Mouse (Mus musculus): ENCODE measurements at regions not wholly inside any gene's neighbourhood (a gene's known extent, or its start where the extent isn't known, plus 50 kb on each side); places are given as distances from the start of the nearest gene placed in this dataset.

DNA sequence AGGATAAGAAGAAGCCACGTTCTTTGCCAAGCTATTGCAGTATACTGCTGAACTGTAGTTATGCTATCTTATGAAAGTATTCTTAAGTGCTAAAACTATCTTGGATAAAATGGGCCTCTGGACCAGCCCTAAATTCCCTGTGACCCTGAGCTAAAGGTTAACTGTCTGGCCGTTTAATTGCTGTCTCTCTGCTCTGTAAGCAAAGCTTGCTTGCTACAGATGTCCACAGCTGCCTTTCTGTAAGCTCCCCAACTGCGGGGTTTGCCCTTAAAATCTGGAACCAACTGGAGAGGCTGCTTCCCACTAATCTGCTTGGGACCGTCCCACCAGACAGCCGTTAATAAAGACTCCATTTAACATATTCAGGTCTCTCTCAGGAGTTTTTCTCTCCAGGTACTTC is 73.2 kb upstream of the 1700021F07Rik start:
- intact Hi-C loops (cut with DNase I): no loop called here
- peak; percentile 42 to 69 for DNase-seq

DNA sequence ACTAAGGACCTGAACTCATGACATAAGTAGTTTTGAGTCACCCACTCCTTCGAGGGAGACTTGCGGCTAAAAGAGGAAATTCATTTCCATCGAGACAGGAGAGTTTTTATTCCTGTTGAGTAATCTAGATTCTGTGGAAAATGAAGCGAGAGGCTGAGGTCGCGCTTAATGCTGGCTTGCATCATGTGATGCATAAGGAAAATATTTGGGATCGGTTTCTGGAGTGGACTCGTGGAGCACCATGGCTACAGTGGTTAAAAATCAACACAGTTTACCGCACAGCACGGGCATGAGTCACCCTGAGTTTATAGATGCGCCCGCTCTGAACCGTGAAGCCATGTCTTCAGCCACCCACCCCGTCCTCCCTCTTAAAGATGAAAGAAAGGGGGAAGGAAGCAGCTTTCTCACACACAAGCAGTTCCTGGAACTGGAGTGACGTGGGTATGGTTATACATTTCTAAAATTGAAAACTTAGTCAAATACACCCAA is 70.3 kb upstream of the 1700021F07Rik start:
- no peak for DNase-seq
- intact Hi-C loops (cut with DNase I): loop anchor here (5.0 kb wide), 1 partner anchor 90 kb away; no protein-coding TSS in a partner anchor

DNA sequence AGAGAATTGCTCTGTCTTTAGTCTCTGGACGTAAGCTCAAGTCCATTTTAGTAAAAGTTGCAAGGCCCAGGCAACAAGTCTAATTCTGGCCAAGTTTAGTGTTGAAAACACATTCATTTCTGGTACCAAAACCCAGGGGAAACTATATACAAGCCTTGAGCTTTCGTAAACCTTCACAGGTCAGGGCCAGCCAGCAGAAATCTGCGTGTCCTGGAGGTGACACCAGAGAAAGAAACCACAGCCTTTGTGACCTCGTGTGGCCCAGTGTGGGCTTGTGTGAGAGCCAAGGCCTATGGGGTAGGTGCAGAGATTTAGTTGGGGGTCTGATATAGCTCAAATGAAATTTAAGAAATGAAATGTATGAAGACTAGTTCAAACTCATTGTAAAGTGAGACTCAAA is 69.6 kb upstream of the 1700021F07Rik start:
- intact Hi-C loops (cut with DNase I): loop anchor here (1.0 to 5.0 kb wide), 2 partner anchors 90 to 223 kb away; no protein-coding TSS in a partner anchor
- DNase-seq: no peak

- DNase-seq: peak; percentile 53 to 61
- intact Hi-C loops (cut with DNase I): loop anchor here (1.0 to 5.0 kb wide), 2 partner anchors 89 to 224 kb away; no protein-coding TSS in a partner anchor
These were observed 68.6 kb upstream of the 1700021F07Rik start for GRCm38 (mm10) chr2:173453569-173454405.

- intact Hi-C loops (cut with DNase I): loop anchor here (5.0 kb wide), 1 partner anchor 88 kb away; no protein-coding TSS in a partner anchor
- DNase-seq: no peak
These were observed 67.6 kb upstream of the 1700021F07Rik start for GRCm38 (mm10) chr2:173454741-173455140.

GRCm38 (mm10) chr2:173455216-173455615 is 67.2 kb upstream of the 1700021F07Rik start:
- no peak for DNase-seq
- intact Hi-C loops (cut with DNase I): no loop called here

DNA sequence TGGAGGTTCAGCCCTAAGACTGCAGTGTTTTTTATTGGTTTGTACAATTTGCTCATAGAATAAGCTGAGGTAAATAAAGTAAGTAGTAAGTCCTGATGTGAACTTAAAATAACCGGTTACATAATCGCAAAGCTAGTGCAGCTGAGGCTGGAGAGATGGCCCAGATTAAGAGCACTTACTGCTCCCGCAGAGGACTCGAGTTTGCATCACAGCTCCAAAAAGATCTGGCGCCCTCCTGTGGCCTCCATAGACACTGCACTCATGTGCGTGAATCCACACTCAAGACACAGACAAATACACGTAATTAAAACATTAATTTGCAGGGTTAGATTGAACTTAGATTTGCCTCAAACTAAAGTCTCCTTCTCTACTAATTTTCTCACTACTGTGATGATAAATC is 66.3 kb upstream of the 1700021F07Rik start:
- intact Hi-C loops (cut with DNase I): no loop called here

GRCm38 (mm10) chr2:173456924-173457623 is 65.3 kb upstream of the 1700021F07Rik start:
- DNase-seq: no peak
- intact Hi-C loops (cut with DNase I): no loop called here

More for the DNA sequence above, 66.3 kb upstream of the 1700021F07Rik start:
- DNase-seq: no peak

DNA sequence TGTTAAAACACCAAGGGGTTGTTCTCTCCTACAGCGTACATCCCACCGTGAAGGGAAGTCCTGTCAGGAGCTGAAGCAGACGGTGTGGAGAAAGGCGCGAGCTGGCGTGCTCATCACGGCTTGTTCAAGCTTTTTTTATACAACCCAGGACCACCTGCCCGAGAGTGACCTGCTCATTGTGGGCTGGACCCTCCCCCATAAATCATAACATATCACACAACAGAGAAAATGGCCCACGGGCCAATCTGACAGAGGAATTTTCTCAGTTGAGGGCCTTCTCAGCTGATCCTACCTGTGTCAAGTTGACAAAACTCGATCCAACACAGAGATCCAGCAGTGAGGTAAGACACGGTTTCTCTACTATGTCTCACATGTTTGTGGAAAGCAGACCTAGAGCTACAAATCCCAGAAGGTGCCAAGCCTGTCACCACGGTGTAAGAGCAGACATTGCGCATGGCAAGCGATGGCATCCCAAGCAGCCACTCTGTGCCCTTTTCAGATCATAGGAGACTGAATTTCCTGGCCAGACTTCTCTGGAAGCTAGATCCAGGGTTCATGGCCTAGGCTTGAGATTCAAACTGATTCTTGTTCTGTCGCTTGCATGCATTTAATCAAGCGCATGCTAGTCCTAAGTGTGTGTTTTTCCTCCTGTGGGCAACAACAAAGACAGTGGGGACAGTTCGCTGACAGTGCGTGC is 64.6 kb upstream of the 1700021F07Rik start:
- no peak for DNase-seq
- intact Hi-C loops (cut with DNase I): no loop called here

GRCm38 (mm10) chr2:173458861-173459260 is 63.5 kb upstream of the 1700021F07Rik start:
- intact Hi-C loops (cut with DNase I): no loop called here
- no peak for DNase-seq

- intact Hi-C loops (cut with DNase I): no loop called here
- no peak for DNase-seq
These were observed 59.1 kb upstream of the 1700021F07Rik start for GRCm38 (mm10) chr2:173463313-173463712.

DNA sequence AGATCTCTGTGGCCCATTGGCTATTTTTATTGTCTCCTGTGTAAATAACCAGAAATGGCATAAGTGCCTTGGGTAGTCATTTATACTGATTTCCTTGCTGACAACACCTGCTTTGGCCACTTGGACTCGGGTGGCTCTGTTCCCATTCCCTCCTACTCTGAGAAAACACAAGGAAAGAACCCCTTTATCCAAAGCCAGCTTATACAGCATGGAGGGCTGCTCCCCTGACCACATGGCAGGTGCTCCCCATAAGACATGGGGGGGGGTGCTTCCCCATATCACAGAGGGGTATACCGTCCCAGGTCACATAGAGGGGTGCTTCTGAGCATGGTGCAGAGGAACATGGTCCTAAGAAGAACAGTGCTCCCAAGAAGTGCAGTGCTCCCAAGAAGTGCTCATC is 57.8 kb upstream of the 1700021F07Rik start:
- intact Hi-C loops (cut with DNase I): no loop called here
- no peak for DNase-seq

GRCm38 (mm10) chr2:173465006-173465620 is 57.3 kb upstream of the 1700021F07Rik start:
- no peak for DNase-seq
- intact Hi-C loops (cut with DNase I): no loop called here

GRCm38 (mm10) chr2:173468136-173468535 is 54.2 kb upstream of the 1700021F07Rik start:
- intact Hi-C loops (cut with DNase I): no loop called here
- DNase-seq: no peak

DNA sequence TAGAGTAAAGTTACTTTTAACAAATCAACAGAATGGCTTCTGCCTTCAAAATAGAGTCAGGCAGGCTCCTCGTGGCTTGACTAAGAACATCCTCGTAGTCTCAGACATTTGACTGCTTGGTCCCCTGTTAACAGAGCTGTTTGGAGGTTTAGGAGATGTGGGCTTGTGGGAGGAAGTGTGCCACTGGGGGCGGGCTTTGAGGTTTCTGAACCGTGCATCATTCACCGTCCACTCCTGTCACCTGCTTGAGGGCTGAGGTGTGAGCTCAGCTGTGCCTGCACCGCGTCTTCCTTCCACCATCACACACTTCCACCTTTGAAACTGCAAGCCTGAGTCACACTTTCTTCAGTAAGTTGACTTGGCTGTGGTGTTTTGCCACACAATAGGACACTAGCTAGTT is 52.6 kb upstream of the 1700021F07Rik start:
- no peak for DNase-seq
- intact Hi-C loops (cut with DNase I): no loop called here
